Mouse (Mus musculus) heart, postnatal 0 days (tissue): ENCODE data around the gene Plin4.

Source experiments
- CTCF ChIP-seq: IDR thresholded peaks from 2 replicates; pipeline ENCODE4 v1.5.1; 2016; ENCODE audit warnings: antibody characterized with exemption, control low read depth, low read depth
- EP300 ChIP-seq: IDR thresholded peaks from 2 replicates; pipeline ENCODE4 v1.6.1; 2016; ENCODE audit warnings: antibody characterized with exemption, low read depth

DNA sequence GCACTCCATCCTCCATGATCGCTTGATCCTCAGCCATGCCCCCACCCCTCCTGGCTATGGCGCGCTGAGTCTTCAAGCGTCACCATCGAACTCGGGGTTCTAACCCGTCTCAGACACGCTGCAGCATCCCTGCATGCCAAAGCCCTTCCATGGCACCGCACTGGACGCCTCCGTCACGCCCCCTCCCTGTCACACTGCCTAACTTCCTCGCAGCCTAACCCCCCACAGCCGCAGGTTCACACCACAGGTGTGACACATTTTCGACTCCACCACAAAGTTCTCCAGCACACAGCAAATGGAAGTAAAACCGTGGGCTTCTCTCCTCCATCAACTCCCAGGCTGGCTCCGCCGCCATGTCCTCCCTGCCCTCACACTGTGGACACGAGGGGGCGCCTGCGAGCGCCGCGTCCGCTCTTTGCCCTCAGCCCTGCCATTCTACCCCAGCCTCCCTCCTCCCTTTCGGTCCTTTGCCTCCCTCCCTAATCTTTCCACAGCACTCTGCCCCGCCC lies 24.9 kb upstream of the Plin4 start:
- TF ChIP-seq CTCF (peak; percentile 67), EP300 (no peak)
